In the genomic region with DNA sequence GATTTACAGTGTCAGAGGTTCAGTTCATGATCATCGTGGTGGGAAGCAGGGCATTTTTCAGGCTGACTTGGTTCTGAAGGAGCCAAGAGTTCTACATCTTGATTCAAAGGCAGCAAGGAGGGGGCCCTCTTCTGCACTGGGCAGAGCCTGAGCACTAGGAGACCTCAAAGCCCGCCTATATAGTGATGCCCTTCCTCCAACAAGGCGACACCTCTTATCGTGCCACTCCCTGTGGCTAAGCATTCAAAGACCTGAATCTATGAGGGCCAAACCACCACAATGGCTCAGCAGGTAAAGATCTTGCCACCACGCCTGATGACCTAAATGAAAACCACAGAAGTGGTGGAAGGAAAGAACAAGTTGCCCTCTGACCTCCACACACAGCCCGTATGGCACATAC, we compare ENCODE assay signal across 25 mouse cellular contexts.
"Had no signal": no experiment of that assay in that cellular context is flagged by ENCODE, and none has a peak within 500 bp of the region (broad histone marks: within the 10 kb centered on the region; RNA-seq: fewer than 3 reads in every experiment).

No protein-coding gene starts in this region.

- H3K4me2 ChIP-seq: heart, embryonic 12.5 days; hindbrain, embryonic 12.5 days; hindbrain, embryonic 14.5 days; intestine, embryonic 15.5 days; limb, embryonic 12.5 days; liver, embryonic 11.5 days had no signal

- H3K9ac ChIP-seq: heart, embryonic 12.5 days; hindbrain, embryonic 12.5 days; hindbrain, embryonic 14.5 days; intestine, embryonic 15.5 days; limb, embryonic 12.5 days had no signal

- DNase-seq: gastrocnemius, adult 2 months; gastrocnemius, postnatal 10 days; gastrocnemius, postnatal 25 days; heart, adult 18-20 months; heart, postnatal 10 days; heart, postnatal 4 days; kidney, adult 18-20 months; kidney, adult 8-10 months; kidney, postnatal 10 days; kidney, postnatal 36 days; layer of hippocampus, adult 9-11 months; layer of hippocampus, postnatal 36 days; liver had no signal

- H3K27ac ChIP-seq: gastrocnemius, adult 2 months; heart, embryonic 10.5 days; hindbrain, embryonic 10.5 days; hindbrain, embryonic 12.5 days; hindbrain, embryonic 14.5 days; intestine, embryonic 15.5 days; limb, embryonic 10.5 days; limb, embryonic 12.5 days had no signal

- H3K4me3 ChIP-seq: gastrocnemius, adult 2 months; heart, embryonic 10.5 days; heart, embryonic 12.5 days; hindbrain, embryonic 10.5 days; hindbrain, embryonic 12.5 days; intestine, embryonic 15.5 days; limb, embryonic 10.5 days; limb, embryonic 12.5 days had no signal

- ATAC-seq: hindbrain, embryonic 16.5 days; inflammation-experienced regulatory T-cells, adult 6 months; intestine, embryonic 15.5 days; intestine, postnatal 0 days had no signal

- H3K27me3 ChIP-seq: heart, embryonic 12.5 days; hindbrain, embryonic 12.5 days; intestine, embryonic 15.5 days; limb, embryonic 12.5 days had no signal

- H3K9me3 ChIP-seq: heart, embryonic 10.5 days; heart, embryonic 12.5 days; hindbrain, embryonic 10.5 days; hindbrain, embryonic 12.5 days; intestine, embryonic 15.5 days; limb, embryonic 10.5 days; limb, embryonic 12.5 days had no signal

- H3K4me1 ChIP-seq: heart, embryonic 10.5 days; heart, embryonic 12.5 days; hindbrain, embryonic 10.5 days; hindbrain, embryonic 12.5 days; intestine, embryonic 15.5 days; limb, embryonic 10.5 days; limb, embryonic 12.5 days had no signal

- H3K36me3 ChIP-seq: heart, embryonic 10.5 days; heart, embryonic 12.5 days; hindbrain, embryonic 10.5 days; hindbrain, embryonic 12.5 days; intestine, embryonic 15.5 days; limb, embryonic 10.5 days; limb, embryonic 12.5 days had no signal
